In the genomic region with DNA sequence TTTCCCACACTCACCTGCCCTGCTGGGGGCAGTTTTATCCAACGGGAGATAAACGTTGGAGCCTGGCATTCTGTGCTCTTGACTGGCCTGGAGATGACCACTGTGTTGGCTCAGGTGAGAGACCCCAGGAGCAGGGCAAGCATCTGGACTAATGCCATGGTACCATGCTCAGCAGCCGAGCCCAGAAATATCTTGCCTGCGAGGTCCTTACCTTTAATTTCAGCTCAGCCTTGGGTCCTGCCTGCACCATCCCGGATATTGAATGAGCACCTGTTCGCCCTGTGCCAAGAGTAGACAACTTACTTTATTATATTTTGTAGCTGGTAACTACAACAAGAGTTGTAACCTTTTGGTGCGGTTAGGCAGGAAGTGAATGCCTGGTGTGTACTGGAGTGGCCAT, we compare ENCODE assay signal across 8 mouse cellular contexts. TPM values are rescaled to one million over a fixed set of nuclear protein-coding genes. Genes with fewer than 3 reads are reported as not detected.
DNase-seq lines count a peak whose midpoint lies in the region; ATAC-seq lines count a peak whose summit lies in the region.

No protein-coding gene starts in this region.

- H3K4me2 ChIP-seq in hindbrain, embryonic 13.5 days = peak overlapping the region; percentile 73

- peak; percentile 70 for ATAC-seq in activated CD4-positive, CD25-positive, alpha-beta regulatory T cell, adult 4 months
- peak; percentile 30 for ATAC-seq in hindbrain, embryonic 13.5 days (ENCODE audit: low FRiP score)

- H3K4me3 ChIP-seq in hindbrain, embryonic 13.5 days = peak overlapping the region; percentile 60
- peak overlapping the region; percentile 88 for H3K4me3 ChIP-seq in midbrain, embryonic 10.5 days

- no peaks in the 10 kb centered on the region for H3K27me3 ChIP-seq in hindbrain, embryonic 13.5 days
- H3K27me3 ChIP-seq in midbrain, embryonic 10.5 days (ENCODE audit: low read depth, poor library complexity, severe bottlenecking) = no peaks in the 10 kb centered on the region

- peak overlapping the region; percentile 83 for H3K9ac ChIP-seq in hindbrain, embryonic 13.5 days

- peak; percentile 38 for DNase-seq in kidney, postnatal 14 days
- no peak for DNase-seq in kidney, adult 9 months
- DNase-seq in midbrain, embryonic 10.5 days (ENCODE audit: low spot score) = no peak
- DNase-seq in right cerebral cortex, postnatal 25 days = no peak
- no peak for DNase-seq in gastrocnemius, adult 18-20 months (ENCODE audit: low spot score)
- no peak for DNase-seq in adrenal gland, postnatal 4 days (ENCODE audit: low spot score in 2 of 2)

- H3K36me3 ChIP-seq in hindbrain, embryonic 13.5 days = peaks cover 28% of the 10 kb centered on the region
- peaks cover 44% of the 10 kb centered on the region for H3K36me3 ChIP-seq in midbrain, embryonic 10.5 days

- WGBS in hindbrain, embryonic 13.5 days = 46% methylated on average over 7 of the region's 7 CpGs
- 53% methylated on average over 7 of the region's 7 CpGs for WGBS in midbrain, embryonic 10.5 days

- H3K9me3 ChIP-seq in hindbrain, embryonic 13.5 days = peaks cover 4% of the 10 kb centered on the region
- no peaks in the 10 kb centered on the region; the same call in 1 of the 2 replicates for H3K9me3 ChIP-seq in midbrain, embryonic 10.5 days (replicated peaks)

- peaks cover 35% of the 10 kb centered on the region for H3K4me1 ChIP-seq in hindbrain, embryonic 13.5 days (replicated peaks)
- H3K4me1 ChIP-seq in midbrain, embryonic 10.5 days = peaks cover 19% of the 10 kb centered on the region

- peak overlapping the region; percentile 95 for H3K27ac ChIP-seq in hindbrain, embryonic 13.5 days
- H3K27ac ChIP-seq in midbrain, embryonic 10.5 days (replicated peaks) = peak overlapping the region; percentile 99

RNA-seq across cellular contexts. Expression of a gene that starts 0.9 kb away (rescaled TPM):
- polyA plus RNA-seq in activated CD4-positive, CD25-positive, alpha-beta regulatory T cell, adult 4 months (2017; shearing (Covaris generic)) = 1 to 10 TPM in 1 of 2 experiments, not detected in 1; 6.5 TPM
- 2.1 and 3.4 TPM in 2 replicates for polyA plus RNA-seq in hindbrain, embryonic 13.5 days (2015; fragmentation: Nextera tagmentation; extraction: Ambion mirVana)
- 2.2 and 2.4 TPM in 2 replicates for polyA plus RNA-seq in midbrain, embryonic 10.5 days (2016; fragmentation: Nextera tagmentation; extraction: Ambion mirVana)
- 10 to 100 TPM in 1 of 2 experiments, 1 to 10 TPM in 1; 8.6 to 11.4 TPM for total RNA-seq in gastrocnemius, adult 18-20 months (2021)
- total RNA-seq in adrenal gland, postnatal 4 days (2021) = 10 to 100 TPM; 18.1 to 27.7 TPM

RNA-seq across cellular contexts. Expression of a gene that starts 1.0 kb away (rescaled TPM):
- 10 to 100 TPM; 75.5 to 83.8 TPM for polyA plus RNA-seq in activated CD4-positive, CD25-positive, alpha-beta regulatory T cell, adult 4 months (2017; shearing (Covaris generic))
- 271 and 274 TPM in 2 replicates for polyA plus RNA-seq in hindbrain, embryonic 13.5 days (2015; fragmentation: Nextera tagmentation; extraction: Ambion mirVana)
- polyA plus RNA-seq in midbrain, embryonic 10.5 days (2016; fragmentation: Nextera tagmentation; extraction: Ambion mirVana) = 403 and 425 TPM in 2 replicates
- total RNA-seq in gastrocnemius, adult 18-20 months (2021) = 10 to 100 TPM; 44.5 to 47.4 TPM
- 100 to 1,000 TPM; 181 to 183 TPM for total RNA-seq in adrenal gland, postnatal 4 days (2021)

RNA-seq across cellular contexts. Expression of a gene that starts 15.2 kb away (rescaled TPM):
- 10 to 100 TPM; 36.5 to 39.3 TPM for polyA plus RNA-seq in activated CD4-positive, CD25-positive, alpha-beta regulatory T cell, adult 4 months (2017; shearing (Covaris generic))
- polyA plus RNA-seq in hindbrain, embryonic 13.5 days (2015; fragmentation: Nextera tagmentation; extraction: Ambion mirVana) = 94.5 and 95.0 TPM in 2 replicates
- 104 and 107 TPM in 2 replicates for polyA plus RNA-seq in midbrain, embryonic 10.5 days (2016; fragmentation: Nextera tagmentation; extraction: Ambion mirVana)
- total RNA-seq in gastrocnemius, adult 18-20 months (2021) = 100 to 1,000 TPM in 1 of 2 experiments, 10 to 100 TPM in 1; 96.1 to 101 TPM
- total RNA-seq in adrenal gland, postnatal 4 days (2021) = 10 to 100 TPM; 42.2 to 44.3 TPM

RNA-seq across cellular contexts. Expression of a gene that starts 25.3 kb away (rescaled TPM):
- 10 to 100 TPM; 85.6 to 92.6 TPM for polyA plus RNA-seq in activated CD4-positive, CD25-positive, alpha-beta regulatory T cell, adult 4 months (2017; shearing (Covaris generic))
- 69.0 and 71.9 TPM in 2 replicates for polyA plus RNA-seq in hindbrain, embryonic 13.5 days (2015; fragmentation: Nextera tagmentation; extraction: Ambion mirVana)
- 67.0 and 69.9 TPM in 2 replicates for polyA plus RNA-seq in midbrain, embryonic 10.5 days (2016; fragmentation: Nextera tagmentation; extraction: Ambion mirVana)
- total RNA-seq in gastrocnemius, adult 18-20 months (2021) = 10 to 100 TPM; 23.0 to 33.6 TPM
- total RNA-seq in adrenal gland, postnatal 4 days (2021) = 100 to 1,000 TPM; 176 to 186 TPM
